Mouse (Mus musculus): ENCODE data around the gene Lbx2. TPM values are rescaled to one million over a fixed set of nuclear protein-coding genes. Genes with fewer than 3 reads are reported as not detected.

Gene Lbx2
- 0.58 and 0.62 TPM in 2 replicates for polyA plus RNA-seq (2015; fragmentation: Nextera tagmentation; extraction: Ambion mirVana)

DNA sequence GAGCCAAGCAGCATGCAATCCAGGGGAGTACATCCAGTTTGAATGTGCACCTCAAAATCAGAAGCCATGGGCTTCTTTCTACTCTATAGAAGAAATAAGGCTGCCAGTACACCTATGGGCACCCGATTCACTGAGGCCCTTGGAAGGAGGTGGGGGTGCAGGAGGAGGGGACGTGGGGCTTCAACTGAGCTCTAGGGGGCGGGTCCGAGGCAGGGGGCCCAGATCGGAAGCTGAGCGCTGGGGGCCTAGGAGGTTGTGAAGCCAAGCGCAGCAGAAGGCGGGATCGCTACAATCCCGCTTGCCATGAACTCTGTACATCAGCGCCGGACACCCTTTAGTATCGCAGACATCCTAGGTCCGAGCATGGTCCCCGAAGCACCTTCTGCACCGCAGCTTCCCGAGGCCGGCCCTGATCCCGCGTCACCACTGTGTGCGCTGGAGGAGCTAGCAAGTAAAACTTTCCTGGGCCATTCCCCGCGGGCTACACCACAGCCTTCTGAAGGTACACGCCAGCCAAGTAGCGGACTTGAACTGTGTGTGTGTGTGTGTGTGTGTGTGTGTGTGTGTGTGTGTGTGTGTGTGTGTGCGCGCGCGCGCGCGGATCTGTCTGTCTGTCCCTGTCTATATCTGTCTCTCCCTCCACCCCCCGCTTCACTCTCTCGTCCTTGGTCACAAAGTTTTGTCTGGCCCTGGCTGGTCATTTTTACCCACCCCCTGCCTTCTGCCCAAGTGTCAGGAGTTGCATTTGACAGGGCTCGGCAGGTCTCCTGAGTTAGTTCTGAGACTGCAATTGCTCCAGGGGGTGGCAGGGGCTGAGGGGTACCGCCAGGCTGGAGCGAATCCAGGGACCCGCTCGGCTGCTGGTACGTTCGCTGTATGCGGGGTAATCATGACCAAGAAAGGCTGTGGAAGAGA lies at the start of gene Lbx2:
Gene Lbx2, plus strand, starts transcription at position 247 of the 915 bp plus-strand sequence.
- 0 out of 2 replicates have a peak within 1 kb of the TSS, but pooled peaks have one; percentile 23 for H3K9ac ChIP-seq (ENCODE audit: low read depth, low read length)
- ATAC-seq: no peak
- H3K4me1 ChIP-seq (ENCODE audit: control insufficient read depth, insufficient read depth, low read length): peaks cover 16% of the 10 kb centered on the region
- H3K36me3 ChIP-seq (ENCODE audit: control insufficient read depth, insufficient read depth, low read length): peaks cover 4% of the 10 kb centered on the region
- H3K9me3 ChIP-seq (ENCODE audit: control insufficient read depth, low read length): no peaks in the 10 kb centered on the region
- H3K4me2 ChIP-seq (ENCODE audit: low read depth, low read length): peak within 1 kb of the TSS; percentile 33
- WGBS: 4% methylated on average over 42 of the region's 42 CpGs
- H3K4me3 ChIP-seq (ENCODE audit: low read length): peak within 1 kb of the TSS; percentile 32
- peaks cover 70% of the 10 kb centered on the region for H3K27me3 ChIP-seq (replicated peaks; ENCODE audit: control insufficient read depth, insufficient read depth, low read length)
- H3K27ac ChIP-seq (ENCODE audit: low read length): no peak within 1 kb of the TSS

GRCm38 (mm10) chr6:83037188-83037587 lies 49.0 kb upstream of the Lbx2 start:
- peaks cover 23% of the 10 kb centered on the region for H3K4me1 ChIP-seq (ENCODE audit: control insufficient read depth, insufficient read depth, low read length)
- WGBS: 81% methylated on average over 8 of the region's 8 CpGs
- H3K9ac ChIP-seq (ENCODE audit: low read depth, low read length): no peak overlapping the region
- H3K27me3 ChIP-seq (replicated peaks; ENCODE audit: control insufficient read depth, insufficient read depth, low read length): peaks cover 7% of the 10 kb centered on the region; the same call in 1 of the 2 replicates
- no peaks in the 10 kb centered on the region for H3K36me3 ChIP-seq (ENCODE audit: control insufficient read depth, insufficient read depth, low read length)
- H3K4me2 ChIP-seq (ENCODE audit: low read depth, low read length): no peak overlapping the region
- no peak overlapping the region for H3K4me3 ChIP-seq (ENCODE audit: low read length)
- H3K27ac ChIP-seq (ENCODE audit: low read length): no peak overlapping the region
- no peaks in the 10 kb centered on the region for H3K9me3 ChIP-seq (ENCODE audit: control insufficient read depth, low read length)
- no peak for ATAC-seq

DNA sequence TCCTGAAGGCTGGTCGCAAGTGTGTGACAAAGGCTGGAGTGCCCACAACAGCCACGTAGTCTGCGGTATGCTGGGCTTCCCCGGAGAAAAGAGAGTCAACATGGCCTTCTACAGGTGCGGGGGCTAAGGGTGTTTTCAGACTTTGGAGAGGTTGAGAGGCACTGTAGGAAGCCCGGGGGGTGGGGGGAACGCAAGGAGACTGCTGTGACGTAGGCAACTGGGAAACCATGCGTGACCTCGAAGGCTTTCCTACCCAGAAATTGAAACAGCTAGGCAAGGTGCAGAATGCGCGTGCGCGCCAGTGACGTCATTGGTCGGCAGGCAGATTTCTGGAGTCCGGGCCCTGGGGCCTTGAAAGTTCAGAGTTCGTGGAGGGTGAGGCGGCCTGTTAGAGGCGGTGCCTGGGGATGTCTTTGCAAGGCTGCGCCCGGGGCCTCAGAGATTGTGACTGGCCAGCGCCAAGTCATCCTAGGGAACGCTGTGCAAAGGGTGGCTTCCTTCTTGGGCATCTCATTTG lies 47.6 kb upstream of the Lbx2 start:
- peak; percentile 90 for ATAC-seq
- Histone ChIP-seq H3K4me2 (ENCODE audit: low read depth, low read length) (peak overlapping the region; percentile 53), H3K4me3 (ENCODE audit: low read length) (peak overlapping the region; percentile 29), H3K9ac (ENCODE audit: low read depth, low read length) (peak overlapping the region; percentile 52), H3K9me3 (ENCODE audit: control insufficient read depth, low read length) (no peaks in the 10 kb centered on the region), H3K27ac (ENCODE audit: low read length) (no peak overlapping the region), H3K4me1 (ENCODE audit: control insufficient read depth, insufficient read depth, low read length) (peaks cover 18% of the 10 kb centered on the region), H3K36me3 (ENCODE audit: control insufficient read depth, insufficient read depth, low read length) (no peaks in the 10 kb centered on the region), H3K27me3 (replicated peaks; ENCODE audit: control insufficient read depth, insufficient read depth, low read length) (peaks cover 7% of the 10 kb centered on the region; the same call in 1 of the 2 replicates)
- 9% methylated on average over 24 of the region's 24 CpGs for WGBS

DNA sequence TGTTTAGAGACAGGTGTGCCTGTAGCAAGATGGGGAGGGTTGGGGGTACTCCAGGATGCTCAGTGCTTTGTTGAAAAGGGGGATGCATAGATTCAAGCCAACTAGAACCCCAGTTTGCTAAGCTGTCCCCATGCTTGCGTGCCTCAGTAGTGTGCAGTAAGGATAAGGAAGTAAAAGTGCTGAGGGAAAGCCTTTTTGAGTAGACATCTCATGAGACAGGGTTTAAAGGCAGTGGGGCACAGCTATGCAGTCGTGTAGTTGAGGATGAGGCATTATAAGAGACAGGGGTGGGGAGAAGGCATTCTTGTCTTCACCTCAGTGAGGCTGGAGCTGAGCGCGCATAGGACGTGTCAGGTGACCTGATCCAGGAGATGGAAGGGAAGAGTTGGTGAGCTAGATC lies 45.6 kb upstream of the Lbx2 start:
- WGBS: 75% methylated on average over 5 of the region's 5 CpGs
- H3K4me3 ChIP-seq (ENCODE audit: low read length): no peak overlapping the region
- H3K9me3 ChIP-seq (ENCODE audit: control insufficient read depth, low read length): no peaks in the 10 kb centered on the region
- no peaks in the 10 kb centered on the region for H3K36me3 ChIP-seq (ENCODE audit: control insufficient read depth, insufficient read depth, low read length)
- no peak overlapping the region for H3K4me2 ChIP-seq (ENCODE audit: low read depth, low read length)
- H3K9ac ChIP-seq (ENCODE audit: low read depth, low read length): no peak overlapping the region
- H3K4me1 ChIP-seq (ENCODE audit: control insufficient read depth, insufficient read depth, low read length): peaks cover 9% of the 10 kb centered on the region
- no peak for ATAC-seq
- H3K27ac ChIP-seq (ENCODE audit: low read length): no peak overlapping the region
- H3K27me3 ChIP-seq (replicated peaks; ENCODE audit: control insufficient read depth, insufficient read depth, low read length): no peaks in the 10 kb centered on the region

DNA sequence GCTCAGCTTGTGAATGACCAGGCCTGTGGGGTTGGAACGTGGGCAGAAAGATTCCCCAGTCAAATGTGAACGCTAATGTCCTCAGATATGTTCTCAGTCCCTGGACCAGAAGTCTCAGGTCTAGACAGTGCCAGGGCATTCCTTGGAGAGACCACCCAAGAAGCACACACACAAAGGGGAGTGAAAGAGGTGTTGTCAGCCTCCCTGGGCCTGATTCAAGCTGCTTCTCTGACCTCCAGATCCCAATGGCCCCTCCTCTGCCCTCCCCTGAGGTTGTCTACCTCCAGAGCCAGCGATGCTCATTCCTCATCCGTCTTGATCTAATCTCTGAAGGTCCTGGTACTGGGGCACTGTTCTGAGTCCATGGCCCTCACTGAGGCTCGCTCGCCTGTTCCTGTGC lies 42.6 kb upstream of the Lbx2 start:
- Histone ChIP-seq H3K4me1 (ENCODE audit: control insufficient read depth, insufficient read depth, low read length) (peaks cover 5% of the 10 kb centered on the region), H3K27ac (ENCODE audit: low read length) (no peak overlapping the region), H3K9ac (ENCODE audit: low read depth, low read length) (no peak overlapping the region), H3K9me3 (ENCODE audit: control insufficient read depth, low read length) (no peaks in the 10 kb centered on the region), H3K4me3 (ENCODE audit: low read length) (no peak overlapping the region), H3K36me3 (ENCODE audit: control insufficient read depth, insufficient read depth, low read length) (no peaks in the 10 kb centered on the region), H3K4me2 (ENCODE audit: low read depth, low read length) (no peak overlapping the region), H3K27me3 (replicated peaks; ENCODE audit: control insufficient read depth, insufficient read depth, low read length) (no peaks in the 10 kb centered on the region)
- WGBS: 54% methylated on average over 6 of the region's 6 CpGs
- ATAC-seq: no peak

GRCm38 (mm10) chr6:83043993-83044392 lies 42.2 kb upstream of the Lbx2 start:
- Histone ChIP-seq H3K36me3 (ENCODE audit: control insufficient read depth, insufficient read depth, low read length) (no peaks in the 10 kb centered on the region), H3K27ac (ENCODE audit: low read length) (no peak overlapping the region), H3K4me2 (ENCODE audit: low read depth, low read length) (no peak overlapping the region), H3K4me1 (ENCODE audit: control insufficient read depth, insufficient read depth, low read length) (peaks cover under 1% of the 10 kb centered on the region; the same call in 1 of the 2 replicates), H3K27me3 (replicated peaks; ENCODE audit: control insufficient read depth, insufficient read depth, low read length) (no peaks in the 10 kb centered on the region), H3K9me3 (ENCODE audit: control insufficient read depth, low read length) (no peaks in the 10 kb centered on the region), H3K4me3 (ENCODE audit: low read length) (no peak overlapping the region), H3K9ac (ENCODE audit: low read depth, low read length) (no peak overlapping the region)
- WGBS: 91% methylated on average over 5 of the region's 5 CpGs
- no peak for ATAC-seq

GRCm38 (mm10) chr6:83044742-83045141 lies 41.4 kb upstream of the Lbx2 start:
- ATAC-seq: no peak
- no peaks in the 10 kb centered on the region for H3K9me3 ChIP-seq (ENCODE audit: control insufficient read depth, low read length)

GRCm38 (mm10) chr6:83049367-83049766 lies 36.8 kb upstream of the Lbx2 start:
- no peak overlapping the region for H3K4me2 ChIP-seq (ENCODE audit: low read depth, low read length)
- ATAC-seq: no peak
- H3K27ac ChIP-seq (ENCODE audit: low read length): no peak overlapping the region
- 73% methylated on average over 10 of the region's 10 CpGs for WGBS
- peaks cover 7% of the 10 kb centered on the region; the same call in 1 of the 2 replicates for H3K36me3 ChIP-seq (ENCODE audit: control insufficient read depth, insufficient read depth, low read length)
- no peak overlapping the region for H3K9ac ChIP-seq (ENCODE audit: low read depth, low read length)
- H3K27me3 ChIP-seq (replicated peaks; ENCODE audit: control insufficient read depth, insufficient read depth, low read length): no peaks in the 10 kb centered on the region
- H3K4me1 ChIP-seq (ENCODE audit: control insufficient read depth, insufficient read depth, low read length): peaks cover 12% of the 10 kb centered on the region
- no peak overlapping the region for H3K4me3 ChIP-seq (ENCODE audit: low read length)
- no peaks in the 10 kb centered on the region for H3K9me3 ChIP-seq (ENCODE audit: control insufficient read depth, low read length)

More at GRCm38 (mm10) chr6:83044742-83045141, 41.4 kb upstream of the Lbx2 start:
- H3K4me3 ChIP-seq (ENCODE audit: low read length): no peak overlapping the region
- no peaks in the 10 kb centered on the region for H3K4me1 ChIP-seq (ENCODE audit: control insufficient read depth, insufficient read depth, low read length)
- 74% methylated on average over 9 of the region's 9 CpGs for WGBS
- H3K4me2 ChIP-seq (ENCODE audit: low read depth, low read length): no peak overlapping the region
- H3K9ac ChIP-seq (ENCODE audit: low read depth, low read length): no peak overlapping the region
- no peaks in the 10 kb centered on the region for H3K36me3 ChIP-seq (ENCODE audit: control insufficient read depth, insufficient read depth, low read length)
- no peak overlapping the region for H3K27ac ChIP-seq (ENCODE audit: low read length)
- H3K27me3 ChIP-seq (replicated peaks; ENCODE audit: control insufficient read depth, insufficient read depth, low read length): no peaks in the 10 kb centered on the region

GRCm38 (mm10) chr6:83053136-83053960 lies 32.8 kb upstream of the Lbx2 start:
- ATAC-seq: no peak
- no peaks in the 10 kb centered on the region for H3K27me3 ChIP-seq (replicated peaks; ENCODE audit: control insufficient read depth, insufficient read depth, low read length)
- peak overlapping the region; percentile 95 for H3K4me2 ChIP-seq (ENCODE audit: low read depth, low read length)
- H3K4me3 ChIP-seq (ENCODE audit: low read length): peak overlapping the region; percentile 99
- WGBS: 2% methylated on average over 26 of the region's 26 CpGs
- peak overlapping the region; percentile 69 for H3K27ac ChIP-seq (ENCODE audit: low read length)
- peak overlapping the region; percentile 94 for H3K9ac ChIP-seq (ENCODE audit: low read depth, low read length)
- H3K4me1 ChIP-seq (ENCODE audit: control insufficient read depth, insufficient read depth, low read length): peaks cover 30% of the 10 kb centered on the region
- H3K9me3 ChIP-seq (ENCODE audit: control insufficient read depth, low read length): no peaks in the 10 kb centered on the region
- peaks cover 18% of the 10 kb centered on the region; the same call in 1 of the 2 replicates for H3K36me3 ChIP-seq (ENCODE audit: control insufficient read depth, insufficient read depth, low read length)
